Mouse (Mus musculus) ovary, adult 18-20 months (tissue): Measurements from ENCODE around the gene Itgb2.
A peak's percentile ranks its signal among the peaks of the same experiment; 100 is the strongest.

Experiments
- DNase-seq: peaks from one replicate; pipeline ENCODE4 v3.0.0; 2022; ENCODE audit warnings: low spot score, mixed read lengths

Itgb2 gene

DNA sequence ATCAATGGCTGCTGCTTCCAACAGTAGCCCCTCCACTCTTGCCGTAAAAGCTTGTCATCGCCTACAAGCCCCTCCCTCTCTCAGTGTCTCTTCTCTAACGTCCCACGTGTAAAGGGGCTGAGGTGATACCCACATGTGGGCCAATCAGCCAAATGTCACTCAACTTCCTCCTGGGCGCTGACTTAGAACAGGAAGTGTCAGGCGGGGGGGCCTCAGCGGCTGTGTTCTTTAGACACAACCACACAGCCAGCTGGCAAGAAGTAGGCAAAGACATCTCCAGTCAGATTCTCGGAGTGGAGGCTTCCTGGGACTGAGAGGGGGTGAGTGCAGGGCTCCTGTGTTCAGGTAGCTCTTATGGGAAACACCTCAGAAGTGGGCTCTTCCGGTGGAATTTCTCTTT lies at the start of gene Itgb2:
Gene Itgb2, plus strand, starts transcription at position 113 of the 400 bp plus-strand sequence.
- DNase-seq, result no peak

DNA sequence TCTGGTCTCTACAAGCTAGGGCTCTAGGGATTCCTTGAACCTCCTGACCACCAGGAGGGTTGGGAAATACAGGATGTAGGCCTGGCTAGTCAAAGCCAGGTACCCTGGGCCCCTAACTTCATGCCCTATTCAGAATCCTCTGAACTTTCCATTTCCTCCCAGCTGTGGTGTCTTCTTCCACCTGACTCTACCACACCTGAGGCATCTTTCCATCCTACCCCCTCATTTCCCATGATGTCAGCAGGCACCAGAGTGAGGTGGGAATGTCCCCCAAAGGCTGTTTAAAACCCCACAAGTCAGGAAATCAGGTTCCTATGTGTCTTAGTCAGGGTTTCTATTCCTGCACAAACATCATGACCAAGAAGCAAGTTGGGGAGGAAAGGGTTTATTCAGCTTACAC lies 48.2 kb upstream of the Itgb2 start:
- DNase-seq, result no peak

DNA sequence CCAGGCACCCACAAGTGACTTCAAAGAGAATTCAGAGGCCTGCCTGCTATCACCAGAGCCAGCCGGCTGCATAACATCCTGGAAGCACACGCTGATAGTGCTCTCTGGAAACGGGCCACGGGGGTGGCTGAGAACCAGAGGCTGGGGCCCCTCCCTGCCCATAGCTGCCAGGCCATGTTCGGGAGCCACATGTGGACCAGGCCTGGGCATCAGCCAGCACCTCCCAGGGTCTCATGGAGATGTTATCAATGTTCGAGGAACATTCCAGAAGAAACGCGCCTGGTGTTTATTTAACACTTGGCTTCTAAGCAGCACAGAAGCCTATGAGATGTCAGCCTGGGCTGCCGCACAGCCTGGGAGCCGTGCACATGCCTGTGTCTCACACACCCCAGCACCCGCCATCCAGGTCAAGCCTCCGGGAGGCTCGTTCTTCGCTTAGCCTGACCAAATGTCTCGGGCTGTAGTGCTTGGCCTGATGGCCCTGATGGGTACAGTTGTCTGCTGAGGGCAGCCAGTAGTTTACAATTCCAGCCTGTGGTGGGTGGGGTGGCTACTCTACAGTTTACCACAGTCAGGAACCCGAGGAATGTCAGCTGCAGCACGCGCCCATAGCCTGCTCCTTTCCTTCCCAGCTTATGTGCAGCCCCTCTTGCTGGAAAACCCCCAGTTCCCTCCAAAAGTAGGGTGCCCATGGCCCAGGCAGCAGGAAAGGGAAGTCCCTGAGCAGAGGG lies 45.7 kb upstream of the Itgb2 start:
- peak; percentile 45 for DNase-seq

DNA sequence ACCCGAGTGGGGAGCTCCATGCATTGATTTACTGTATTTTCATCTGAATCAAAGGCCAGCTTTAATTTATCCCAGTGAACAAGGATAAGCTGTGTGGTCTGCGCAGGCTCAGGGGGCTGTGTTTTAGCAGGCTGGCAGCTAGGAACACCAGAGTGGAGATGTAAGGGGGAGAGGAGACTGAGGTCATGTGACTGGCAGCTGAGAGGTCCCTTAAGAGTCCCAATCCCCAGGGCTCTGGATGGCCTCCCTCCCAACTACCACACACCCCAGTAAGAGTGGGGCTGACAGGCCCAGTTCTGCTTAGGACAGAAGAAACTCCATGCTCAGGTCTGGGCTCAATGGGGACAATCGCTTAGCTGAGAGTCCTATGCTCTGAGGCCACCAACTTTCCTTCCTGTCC lies 44.3 kb upstream of the Itgb2 start:
- DNase-seq, result no peak

DNA sequence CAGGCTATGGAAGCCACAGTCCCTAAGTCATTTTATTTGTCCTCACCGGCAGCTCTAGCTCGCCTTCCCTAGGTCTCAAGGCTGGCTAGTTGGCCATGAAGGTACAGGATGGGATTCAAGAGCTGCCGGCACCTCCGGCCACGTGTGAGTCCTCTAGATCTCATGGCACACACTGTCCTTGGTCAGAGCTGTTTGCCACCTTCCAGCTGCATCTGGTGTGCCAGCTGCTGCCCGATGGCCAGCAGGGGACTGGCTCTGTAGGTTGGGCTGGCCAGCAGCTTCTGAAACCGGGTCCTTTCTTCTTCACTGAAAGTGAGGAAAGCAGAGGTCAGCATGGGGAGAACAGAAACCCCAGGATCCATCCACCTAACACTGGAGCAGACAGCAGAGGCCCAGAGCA lies 41.9 kb upstream of the Itgb2 start:
- no peak for DNase-seq

DNA sequence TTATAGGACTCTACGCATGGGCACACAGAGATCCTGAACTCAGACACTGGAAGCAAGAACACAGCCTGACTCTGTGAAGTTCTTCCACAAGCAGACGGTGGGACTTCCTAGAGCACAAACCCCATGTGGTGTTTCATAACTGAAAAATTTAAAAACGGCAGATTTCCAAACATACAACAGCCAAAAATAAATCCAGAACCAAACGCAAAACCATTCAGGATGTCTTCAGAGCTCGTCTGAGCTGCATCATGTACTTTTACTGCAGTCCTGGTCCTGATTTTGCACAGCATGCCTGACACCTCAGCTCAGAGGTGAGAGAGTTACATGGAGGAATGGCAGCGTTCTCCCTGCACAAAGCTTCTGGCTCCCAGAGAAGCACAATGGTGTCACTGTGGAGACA lies 38.5 kb upstream of the Itgb2 start:
- DNase-seq, result no peak

DNA sequence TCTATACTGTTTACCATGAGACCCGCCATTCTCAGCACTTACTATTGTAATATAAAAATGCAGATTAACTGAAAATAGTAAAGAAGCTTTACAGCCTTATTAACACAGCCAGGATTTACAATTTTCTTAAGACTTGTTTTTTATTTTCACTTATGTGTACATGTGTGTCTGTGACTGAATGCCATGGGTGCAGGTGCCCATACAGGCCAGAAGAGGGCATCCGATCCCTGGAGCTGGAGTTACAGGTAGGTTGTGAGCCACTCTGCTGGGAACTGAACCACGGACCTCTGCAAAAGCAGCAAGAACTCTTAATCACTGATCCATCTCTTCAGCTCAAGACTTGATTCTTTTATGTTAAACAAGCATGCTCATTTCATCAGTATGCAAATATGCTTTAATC lies 37.2 kb upstream of the Itgb2 start:
- no peak for DNase-seq

DNA sequence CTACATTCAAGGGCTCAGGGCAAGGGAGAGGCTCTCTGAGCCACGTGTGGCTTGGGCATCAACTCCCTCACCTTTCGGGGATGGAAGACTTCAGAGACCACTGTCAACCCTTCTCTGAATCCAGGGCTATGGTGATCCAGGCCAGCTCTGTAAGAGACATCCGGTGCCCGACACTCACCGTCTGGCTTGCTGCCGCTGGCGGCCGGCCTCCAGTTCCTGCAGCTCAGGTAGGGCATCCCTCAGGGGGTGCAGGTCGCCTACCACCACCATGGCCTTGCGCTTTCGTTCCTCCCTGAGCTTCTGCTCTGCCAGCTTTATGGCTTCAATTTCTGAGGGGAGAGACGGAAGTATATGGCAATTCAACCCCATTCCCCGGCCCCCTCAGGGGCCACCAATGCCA lies 32.9 kb upstream of the Itgb2 start:
- DNase-seq, result no peak

DNA sequence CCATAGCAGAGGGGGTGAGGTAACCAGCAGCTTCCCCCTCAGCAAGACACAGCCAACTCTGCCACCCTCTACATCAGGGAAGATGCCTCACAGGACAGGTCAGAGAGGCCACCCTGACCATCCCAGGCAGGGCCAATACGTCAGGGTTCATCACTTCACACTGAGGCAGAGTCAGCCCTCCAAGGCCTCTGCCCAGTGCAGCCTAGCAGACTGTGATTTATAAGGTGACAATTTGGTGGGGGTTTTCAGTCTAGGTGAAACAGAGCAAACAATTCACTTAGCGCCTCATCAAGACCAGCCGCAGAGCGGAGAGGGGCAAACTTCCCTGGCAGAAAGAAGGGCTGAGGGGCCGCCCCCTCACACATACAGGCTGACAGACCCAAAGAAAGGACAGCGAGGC lies 31.8 kb upstream of the Itgb2 start:
- no peak for DNase-seq

DNA sequence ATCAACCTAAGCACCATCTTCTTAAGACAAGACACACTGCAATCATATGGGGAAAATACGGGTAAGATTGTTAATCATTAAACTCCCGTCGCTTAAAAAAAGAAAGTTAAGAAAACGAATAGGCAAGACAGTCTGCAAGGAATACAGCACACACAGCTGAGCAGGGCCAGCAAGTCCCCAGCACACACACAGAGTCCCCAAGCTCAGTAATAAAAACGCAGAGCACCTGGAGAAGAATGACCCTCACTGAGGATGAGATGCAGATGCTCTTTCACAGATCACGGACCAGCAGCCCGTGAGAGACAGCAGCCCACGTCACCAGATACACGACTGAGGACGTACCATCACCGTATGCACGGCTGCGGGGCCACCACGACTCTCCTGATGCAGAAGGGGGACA lies 29.4 kb upstream of the Itgb2 start:
- no peak for DNase-seq

DNA sequence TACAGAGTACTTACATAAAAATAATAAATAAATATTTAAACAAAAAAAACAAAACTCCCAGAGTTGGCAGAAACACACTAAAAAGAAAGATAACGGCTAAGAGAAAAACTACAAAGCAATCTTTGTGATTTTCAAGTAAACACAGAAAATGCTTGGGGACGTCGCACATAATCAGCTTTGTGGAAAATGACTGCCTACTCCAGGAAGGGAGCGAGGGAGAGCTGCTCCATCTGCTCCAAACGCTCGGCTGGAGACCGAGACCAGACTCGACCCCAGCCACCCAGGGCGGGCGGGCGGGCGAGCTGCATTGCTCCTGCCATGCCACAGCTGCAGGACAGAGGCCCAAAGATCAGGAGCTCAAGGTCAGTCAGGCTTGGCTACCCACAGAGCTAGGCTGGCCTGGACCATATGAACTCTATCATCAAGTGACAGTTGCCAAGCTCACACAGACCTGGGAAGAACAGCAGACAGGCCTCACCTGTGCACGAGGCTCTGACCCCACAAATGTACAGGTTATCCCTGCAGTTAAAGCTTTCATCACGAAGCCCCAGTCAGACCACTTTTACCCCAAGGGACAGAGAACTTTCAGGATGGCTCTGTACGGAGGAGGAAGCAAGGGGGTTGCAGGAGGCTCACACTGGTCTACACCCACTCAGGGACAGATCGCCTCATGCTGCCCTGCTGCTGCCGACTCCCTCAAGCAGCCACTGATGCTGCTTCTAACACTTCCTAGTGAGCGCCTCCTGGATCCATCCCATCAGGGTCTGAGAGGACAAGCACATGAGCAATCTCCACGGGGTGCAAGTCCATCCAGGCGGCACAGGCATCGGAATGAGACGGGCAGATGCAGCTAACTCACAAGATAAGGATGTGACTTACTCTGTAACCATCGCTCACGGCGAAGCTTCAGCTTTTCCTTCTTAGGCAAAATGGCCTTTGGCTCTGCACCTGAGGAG lies 26.8 kb upstream of the Itgb2 start:
- no peak for DNase-seq

DNA sequence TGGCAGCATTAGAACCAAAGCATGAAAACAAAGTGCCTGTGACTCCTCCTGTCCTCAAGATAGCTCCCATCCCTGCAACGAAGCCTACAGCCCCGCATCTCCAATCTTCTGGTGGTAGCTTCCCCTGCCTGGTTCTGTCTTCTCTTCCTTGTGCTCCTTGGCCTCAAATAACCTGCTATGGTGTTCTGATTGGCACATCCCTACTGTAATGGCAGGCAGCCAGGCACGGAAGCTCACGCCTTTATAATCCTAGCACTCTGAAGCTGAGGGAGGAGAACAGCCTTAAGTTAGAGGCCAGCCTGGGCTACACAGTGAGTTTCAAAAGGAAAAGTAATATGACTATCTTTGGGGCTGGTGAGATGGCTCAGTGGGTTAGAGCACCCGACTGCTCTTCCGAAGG lies 25.9 kb upstream of the Itgb2 start:
- no peak for DNase-seq

DNA sequence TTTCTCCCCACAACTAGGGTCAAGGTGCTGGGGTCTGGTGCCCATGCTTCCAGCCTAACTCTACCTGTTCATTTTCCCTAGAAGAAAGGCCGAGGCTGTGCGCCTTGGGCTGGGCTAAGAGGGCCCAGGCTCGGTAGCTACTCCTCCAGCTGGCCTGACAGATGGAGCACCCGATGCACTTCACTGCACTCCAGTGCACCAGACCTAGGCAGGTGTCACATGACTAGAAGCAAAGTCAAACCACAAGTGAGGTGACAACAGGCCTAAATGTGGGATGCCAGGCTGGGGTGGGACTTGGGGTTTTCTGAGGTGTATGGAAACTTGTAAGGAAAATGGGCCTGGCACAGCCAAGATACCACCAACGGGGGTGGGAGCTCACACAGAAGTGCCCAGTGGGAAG lies 23.5 kb upstream of the Itgb2 start:
- no peak for DNase-seq

DNA sequence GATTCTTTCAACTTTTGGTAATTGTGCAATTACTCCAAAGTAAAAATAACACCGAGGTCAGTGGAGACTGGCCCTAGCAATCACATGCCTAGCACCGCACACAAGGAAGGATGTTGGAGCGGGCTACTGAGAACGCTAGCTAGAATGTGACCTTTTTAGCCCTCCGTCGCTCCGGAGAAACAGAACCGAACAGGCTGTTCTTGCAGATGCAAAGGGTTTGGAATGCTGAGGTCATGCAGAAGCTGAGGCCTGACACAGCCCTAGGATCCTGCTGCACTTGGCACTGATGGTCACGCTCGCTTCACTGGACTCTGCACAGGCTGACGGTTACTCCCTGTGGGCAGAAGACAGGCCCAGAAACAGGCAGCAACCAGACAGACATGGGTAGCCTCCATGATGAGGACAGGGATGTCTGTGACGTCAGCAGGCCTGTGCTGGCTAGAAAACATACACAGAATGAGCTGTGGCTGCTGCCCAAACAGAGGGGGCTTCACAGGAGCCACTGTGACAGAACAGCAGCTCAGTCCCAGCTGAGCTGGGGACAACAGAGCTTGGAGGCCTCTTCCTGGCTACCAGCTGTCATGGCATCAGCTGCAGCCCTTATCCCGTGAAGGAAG lies 23.0 kb upstream of the Itgb2 start:
- no peak for DNase-seq

DNA sequence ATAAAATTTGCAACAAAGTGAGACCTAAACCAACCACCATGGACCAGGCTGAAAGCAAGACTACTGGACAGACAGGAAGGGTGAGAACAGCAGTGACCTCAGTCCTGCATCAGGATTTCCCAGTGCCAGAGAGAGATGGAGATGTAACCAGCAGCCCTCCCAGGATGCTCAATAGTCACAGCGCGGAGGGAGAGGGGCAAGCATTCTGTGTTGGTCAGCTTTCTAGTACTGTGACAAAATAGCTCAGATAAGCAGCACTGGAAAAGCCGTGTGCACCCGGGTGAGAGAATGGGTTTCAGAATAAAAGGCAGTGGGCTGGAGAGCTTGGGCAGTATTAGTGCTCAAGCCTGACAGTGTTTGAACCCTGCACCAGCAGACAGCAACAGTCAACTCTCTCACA lies 22.3 kb upstream of the Itgb2 start:
- DNase-seq, result no peak

DNA sequence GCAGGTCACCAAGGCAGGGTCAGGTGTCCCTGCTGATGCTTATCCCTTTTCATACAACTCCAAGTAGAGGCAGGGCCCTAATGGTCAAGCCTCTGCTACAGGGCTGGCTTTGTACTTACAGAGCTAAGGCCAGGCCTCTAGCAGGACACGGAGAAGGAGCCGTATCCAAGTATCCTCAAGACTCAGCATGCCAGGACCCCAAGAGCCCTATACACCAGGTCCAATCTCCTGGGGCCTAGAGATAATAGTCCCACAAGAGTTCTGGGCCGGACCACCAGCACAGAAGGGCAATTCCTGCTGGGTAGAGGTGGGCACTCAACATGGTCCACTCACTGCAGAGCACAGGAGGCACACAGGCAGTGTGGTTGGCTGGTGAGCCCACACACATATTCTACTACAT lies 21.3 kb upstream of the Itgb2 start:
- no peak for DNase-seq

DNA sequence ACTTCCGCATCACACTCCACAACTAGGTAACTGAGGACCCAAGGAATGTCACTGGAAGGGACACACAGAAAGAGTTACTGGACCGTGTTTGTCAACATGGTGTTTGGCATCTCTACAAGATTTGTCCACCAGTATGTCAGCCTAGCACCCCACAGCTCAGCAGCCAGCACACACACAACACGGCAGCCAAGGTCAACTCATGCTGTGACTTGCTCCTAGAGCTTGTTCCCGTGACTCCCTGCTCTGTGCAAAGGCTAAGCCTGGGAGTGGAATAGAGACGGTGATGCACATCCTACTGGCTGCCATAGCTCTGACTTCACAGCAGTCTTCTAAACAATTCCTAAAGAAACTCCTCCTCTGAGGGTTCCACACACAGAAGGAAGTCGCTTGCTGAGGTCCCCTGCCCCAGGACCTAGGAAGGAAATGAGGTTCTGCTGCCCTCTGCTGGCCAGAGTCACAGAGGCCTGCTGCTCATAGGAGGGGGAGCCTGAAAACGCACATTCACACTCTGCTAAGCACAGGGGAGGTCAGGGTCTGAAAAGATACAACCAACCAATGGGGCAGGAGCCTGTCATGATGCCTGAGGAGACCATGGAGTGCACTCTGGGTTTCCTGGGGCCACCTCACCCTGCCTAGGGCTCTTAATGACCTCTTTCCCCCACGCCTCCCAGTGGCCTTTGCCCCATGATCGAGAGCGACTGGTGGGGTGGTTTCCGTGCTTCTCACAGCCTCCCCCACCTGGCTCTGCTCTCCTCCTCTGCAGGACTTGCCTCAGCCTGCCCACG lies 20.5 kb upstream of the Itgb2 start:
- peak; percentile 33 for DNase-seq

DNA sequence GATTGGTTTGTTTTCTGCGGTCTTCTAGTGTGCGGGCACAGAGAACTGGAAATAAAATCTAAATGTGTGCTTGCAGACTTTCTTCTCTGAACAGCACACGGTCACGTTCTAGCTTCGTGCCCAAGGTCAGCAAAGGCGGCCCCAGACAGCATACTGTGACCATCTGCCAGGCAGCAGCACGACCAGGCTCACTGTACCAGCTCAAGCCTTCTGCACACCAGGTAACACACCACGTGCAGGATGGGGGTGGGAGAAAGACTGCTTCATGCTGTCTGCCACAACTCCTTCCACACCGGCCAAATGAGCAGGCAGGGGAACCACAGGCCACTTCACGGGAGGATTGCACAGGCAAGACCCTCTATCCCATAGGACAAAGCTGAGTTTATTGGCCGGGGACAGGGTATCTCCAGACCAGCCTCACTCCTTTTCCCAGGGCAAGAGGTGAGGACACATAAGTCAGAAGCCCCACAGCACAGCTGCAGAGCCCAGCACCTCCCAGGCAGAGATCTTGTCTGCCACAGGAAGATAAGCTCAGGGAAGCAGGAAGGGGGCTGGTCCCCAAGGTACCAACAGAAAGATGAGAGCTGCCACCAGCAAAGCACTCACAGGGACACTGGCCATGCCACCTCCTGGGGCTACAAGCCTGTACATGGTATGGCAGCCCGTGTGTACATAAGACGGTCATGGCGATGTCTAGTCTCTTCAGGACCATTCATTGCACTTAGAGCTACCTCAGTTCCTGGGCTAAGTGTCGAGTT lies 19.6 kb upstream of the Itgb2 start:
- DNase-seq, result no peak

DNA sequence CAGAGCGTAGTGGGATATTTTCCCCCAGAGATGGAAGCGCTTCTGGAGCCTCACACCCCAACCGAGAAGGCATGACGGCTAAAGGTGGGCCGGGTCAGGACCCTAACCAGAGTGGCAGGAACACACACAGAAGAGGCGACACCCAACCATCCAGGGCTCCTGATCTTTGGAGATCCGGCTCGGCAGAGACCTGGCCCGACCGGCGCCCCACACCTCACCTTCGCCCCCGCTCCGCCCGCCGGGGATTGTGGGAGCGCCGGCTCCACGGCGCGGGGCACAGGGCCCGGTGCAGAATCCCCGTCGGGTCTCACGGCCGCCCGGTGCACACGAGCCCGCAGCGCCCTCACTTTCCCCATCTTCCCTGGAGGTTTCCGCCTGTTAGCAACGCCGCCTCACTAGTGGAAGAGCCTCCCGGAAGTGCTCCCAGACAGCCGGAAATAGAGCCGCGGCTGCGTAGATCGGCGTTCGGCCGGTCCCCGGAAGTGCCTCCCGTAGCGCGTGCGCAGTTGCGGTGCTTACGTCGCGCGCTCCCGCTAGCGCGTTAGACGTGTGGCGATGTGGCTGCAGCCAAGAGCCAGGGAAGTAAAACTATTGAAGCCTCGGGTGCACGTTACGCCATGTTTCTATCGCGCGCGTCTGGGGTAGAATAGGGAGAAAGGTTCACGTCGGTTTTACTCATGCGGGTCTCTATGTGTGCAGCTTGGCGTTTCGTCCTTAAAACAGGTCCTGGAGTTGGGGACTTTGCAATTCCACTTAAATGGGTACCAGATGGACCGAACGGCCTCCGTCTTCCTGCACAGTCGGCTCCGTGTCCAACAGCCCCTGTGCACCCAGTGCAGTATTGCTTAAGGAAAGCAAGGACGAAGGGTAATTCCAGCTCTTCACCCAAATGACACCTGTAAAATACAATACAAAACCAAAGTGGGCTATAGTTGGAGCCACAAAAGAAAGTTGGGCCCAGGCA lies 14.4 kb upstream of the Itgb2 start, which contains the start of gene Fam207a:
Gene Fam207a, minus strand, starts transcription at position 401 of the 964 bp plus-strand sequence.
- DNase-seq, result peak; percentile 88

DNA sequence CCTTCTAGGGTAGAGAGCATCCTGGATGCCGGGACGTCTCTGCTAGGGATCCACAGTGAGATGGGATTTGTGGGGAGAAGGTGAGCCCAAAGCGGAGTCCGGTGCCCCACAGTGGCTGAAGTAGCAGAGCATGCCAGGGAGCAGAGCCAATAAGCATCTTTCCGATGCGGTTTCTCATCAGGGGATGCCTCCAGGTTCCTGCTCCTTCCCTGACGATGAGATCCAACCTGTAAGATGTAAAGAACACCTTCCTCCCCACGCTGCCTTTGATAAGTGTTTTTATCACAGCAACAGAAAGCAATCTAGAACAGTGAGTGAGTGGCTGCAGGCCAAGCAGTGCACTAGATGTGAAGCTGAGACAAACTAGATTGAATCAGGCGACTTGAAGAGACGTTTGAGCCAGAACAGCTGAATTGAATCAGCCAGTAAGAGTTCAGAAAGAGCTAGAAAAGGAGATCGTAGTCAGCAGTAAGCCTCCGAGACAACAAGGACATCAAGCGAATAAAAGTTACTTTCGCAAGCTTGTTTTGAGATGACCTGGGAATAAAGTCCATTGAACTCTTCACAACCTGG lies 13.6 kb upstream of the Itgb2 start:
- DNase-seq, result no peak
